Mouse (Mus musculus): ENCODE results near the gene Twist2. TPM values are rescaled to one million over a fixed set of nuclear protein-coding genes. Genes with fewer than 3 reads are reported as not detected.

Gene Twist2
- polyA plus RNA-seq, 1 experiment from 2014 or later, result 1.6 TPM

DNA sequence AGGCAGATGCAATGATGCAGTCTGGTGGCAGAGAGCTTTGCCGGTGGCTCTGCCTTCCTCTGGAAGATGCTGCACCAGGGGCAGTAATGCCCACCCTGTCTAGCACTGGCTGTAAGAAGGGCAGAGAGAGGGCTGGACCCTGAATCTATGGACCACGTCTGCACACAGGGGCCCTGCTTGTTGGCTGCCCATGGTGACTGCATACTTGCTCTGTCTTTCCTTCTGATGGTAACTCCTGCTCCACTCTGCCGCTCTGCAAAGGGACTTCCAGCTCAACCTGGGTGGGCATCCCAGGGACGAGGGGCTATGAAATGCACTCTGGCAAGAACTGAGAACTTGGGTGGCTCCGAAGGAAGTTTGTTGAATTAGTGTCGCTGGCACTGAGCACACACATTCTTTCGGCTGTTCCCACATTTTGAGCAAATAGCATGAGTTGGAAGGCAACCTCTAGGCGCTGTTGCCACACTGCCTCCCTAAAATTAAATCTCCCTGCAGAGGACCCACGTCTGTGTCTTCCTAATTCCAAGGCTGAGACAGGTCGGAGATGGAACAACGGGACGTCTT is 38.7 kb upstream of the Twist2 start:
- 51% methylated on average over 12 of the region's 12 CpGs for WGBS
- H3K36me3 ChIP-seq (ENCODE audit: control insufficient read depth, insufficient read depth, low read length), result no peaks in the 10 kb centered on the region
- no peaks in the 10 kb centered on the region for H3K9me3 ChIP-seq (ENCODE audit: control insufficient read depth, low read length)
- no peak overlapping the region for H3K9ac ChIP-seq (replicated peaks; ENCODE audit: low read length)
- peaks cover 29% of the 10 kb centered on the region for H3K4me1 ChIP-seq (ENCODE audit: control insufficient read depth, insufficient read depth, low read length)
- H3K4me2 ChIP-seq (ENCODE audit: low read length), result no peak overlapping the region
- no peak overlapping the region for H3K27ac ChIP-seq (replicated peaks; ENCODE audit: low read depth, low read length)
- no peak overlapping the region for H3K4me3 ChIP-seq (replicated peaks; ENCODE audit: low read depth, low read length)
- H3K27me3 ChIP-seq (ENCODE audit: control insufficient read depth, insufficient read depth, low read length), result peaks cover 3% of the 10 kb centered on the region; the same call in 1 of the 2 replicates
- no peak for ATAC-seq (ENCODE audit: low FRiP score, low TSS enrichment)
- no peak for DNase-seq

DNA sequence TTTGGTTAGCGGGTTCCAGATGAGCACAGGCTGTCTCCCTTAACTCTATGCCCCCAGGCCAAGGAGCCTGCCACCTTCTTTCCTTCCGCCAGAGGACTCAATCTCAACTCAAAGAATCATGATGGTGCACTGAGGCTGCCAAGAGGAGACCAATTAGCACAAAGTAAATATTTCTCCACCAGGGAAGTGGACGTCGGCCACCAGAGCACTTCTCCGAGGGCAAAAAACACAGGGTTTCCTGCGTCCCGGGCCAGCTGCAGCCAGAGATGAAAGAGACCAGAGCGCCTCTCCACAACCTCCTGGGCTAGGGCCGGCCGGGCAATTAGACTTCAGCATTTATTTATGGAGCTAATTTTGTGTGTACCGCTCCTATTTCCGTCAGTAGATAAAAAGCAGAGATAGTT is 31.0 kb upstream of the Twist2 start:
- ATAC-seq (ENCODE audit: low FRiP score, low TSS enrichment), result no peak
- H3K4me2 ChIP-seq (ENCODE audit: low read length), result no peak overlapping the region
- H3K4me1 ChIP-seq (ENCODE audit: control insufficient read depth, insufficient read depth, low read length), result 0 out of 2 replicates have a peak, but pooled peaks cover 5% of the 10 kb centered on the region
- DNase-seq, result no peak
- no peak overlapping the region for H3K4me3 ChIP-seq (replicated peaks; ENCODE audit: low read depth, low read length)
- H3K9me3 ChIP-seq (ENCODE audit: control insufficient read depth, low read length), result no peaks in the 10 kb centered on the region
- 45% methylated on average over 12 of the region's 12 CpGs for WGBS
- H3K9ac ChIP-seq (replicated peaks; ENCODE audit: low read length), result no peak overlapping the region
- no peaks in the 10 kb centered on the region for H3K27me3 ChIP-seq (ENCODE audit: control insufficient read depth, insufficient read depth, low read length)
- no peak overlapping the region for H3K27ac ChIP-seq (replicated peaks; ENCODE audit: low read depth, low read length)
- no peaks in the 10 kb centered on the region for H3K36me3 ChIP-seq (ENCODE audit: control insufficient read depth, insufficient read depth, low read length)

GRCm38 (mm10) chr1:91770676-91771075 is 30.6 kb upstream of the Twist2 start:
- H3K9me3 ChIP-seq (ENCODE audit: control insufficient read depth, low read length), result no peaks in the 10 kb centered on the region
- H3K4me1 ChIP-seq (ENCODE audit: control insufficient read depth, insufficient read depth, low read length), result 0 out of 2 replicates have a peak, but pooled peaks cover 5% of the 10 kb centered on the region
- ATAC-seq (ENCODE audit: low FRiP score, low TSS enrichment) (no peak), DNase-seq (no peak)
- no peaks in the 10 kb centered on the region for H3K27me3 ChIP-seq (ENCODE audit: control insufficient read depth, insufficient read depth, low read length)
- no peak overlapping the region for H3K4me3 ChIP-seq (replicated peaks; ENCODE audit: low read depth, low read length)
- H3K9ac ChIP-seq (replicated peaks; ENCODE audit: low read length), result no peak overlapping the region
- WGBS, result 21% methylated on average over 10 of the region's 10 CpGs
- no peak overlapping the region for H3K4me2 ChIP-seq (ENCODE audit: low read length)
- no peaks in the 10 kb centered on the region for H3K36me3 ChIP-seq (ENCODE audit: control insufficient read depth, insufficient read depth, low read length)
- H3K27ac ChIP-seq (replicated peaks; ENCODE audit: low read depth, low read length), result no peak overlapping the region

DNA sequence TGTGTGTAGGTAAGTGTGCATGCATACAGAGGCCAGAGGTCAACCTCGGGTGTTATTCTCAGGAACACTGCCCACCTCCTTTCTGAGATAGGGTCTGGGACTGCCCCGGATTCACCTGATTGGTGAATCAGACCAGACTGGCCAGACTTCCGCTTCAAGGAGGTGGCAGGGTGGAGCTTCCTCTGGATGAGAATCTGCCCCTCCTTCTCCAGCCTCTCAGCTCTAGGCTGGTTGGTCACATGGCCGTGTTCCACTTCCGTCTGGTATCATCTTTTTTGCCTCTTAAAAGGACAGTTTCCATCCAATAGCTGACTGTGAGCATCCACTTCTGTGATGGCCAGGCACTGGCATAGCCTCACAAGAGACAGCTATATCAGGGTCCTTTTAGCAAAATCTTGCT is 24.3 kb upstream of the Twist2 start:
- no peaks in the 10 kb centered on the region for H3K36me3 ChIP-seq (ENCODE audit: control insufficient read depth, insufficient read depth, low read length)
- DNase-seq, result no peak
- H3K9ac ChIP-seq (replicated peaks; ENCODE audit: low read length), result no peak overlapping the region
- no peaks in the 10 kb centered on the region for H3K4me1 ChIP-seq (ENCODE audit: control insufficient read depth, insufficient read depth, low read length)
- H3K9me3 ChIP-seq (ENCODE audit: control insufficient read depth, low read length), result no peaks in the 10 kb centered on the region
- no peak overlapping the region for H3K4me2 ChIP-seq (ENCODE audit: low read length)
- H3K27me3 ChIP-seq (ENCODE audit: control insufficient read depth, insufficient read depth, low read length), result no peaks in the 10 kb centered on the region
- H3K4me3 ChIP-seq (replicated peaks; ENCODE audit: low read depth, low read length), result no peak overlapping the region
- H3K27ac ChIP-seq (replicated peaks; ENCODE audit: low read depth, low read length), result no peak overlapping the region
- WGBS, result 78% methylated on average over 5 of the region's 5 CpGs
- ATAC-seq (ENCODE audit: low FRiP score, low TSS enrichment), result no peak

DNA sequence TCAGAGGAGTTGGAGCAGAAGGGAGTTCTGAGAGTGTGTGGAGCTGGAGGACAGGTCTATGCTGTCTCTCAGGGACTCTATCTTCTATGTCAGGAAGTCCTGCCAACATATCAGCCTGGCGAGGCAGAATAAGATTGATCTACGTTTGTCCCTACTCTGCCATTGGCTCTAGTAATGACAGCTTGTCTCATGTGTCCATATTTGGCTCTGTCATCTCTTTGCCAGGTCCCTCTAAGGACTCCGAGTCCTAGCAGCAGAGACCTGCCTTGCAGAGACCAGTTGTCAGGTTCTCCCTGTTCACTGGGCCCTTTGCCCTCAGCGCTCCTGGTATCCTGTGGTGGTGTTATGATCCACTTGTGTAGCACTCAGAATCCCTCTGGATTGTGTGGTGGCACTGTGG is 21.4 kb upstream of the Twist2 start:
- 92% methylated on average over 4 of the region's 4 CpGs for WGBS
- DNase-seq, result no peak
- Histone ChIP-seq H3K36me3 (ENCODE audit: control insufficient read depth, insufficient read depth, low read length) (no peaks in the 10 kb centered on the region), H3K9me3 (ENCODE audit: control insufficient read depth, low read length) (no peaks in the 10 kb centered on the region), H3K27me3 (ENCODE audit: control insufficient read depth, insufficient read depth, low read length) (no peaks in the 10 kb centered on the region), H3K4me3 (replicated peaks; ENCODE audit: low read depth, low read length) (no peak overlapping the region), H3K4me1 (ENCODE audit: control insufficient read depth, insufficient read depth, low read length) (no peaks in the 10 kb centered on the region), H3K4me2 (ENCODE audit: low read length) (no peak overlapping the region), H3K9ac (replicated peaks; ENCODE audit: low read length) (no peak overlapping the region), H3K27ac (replicated peaks; ENCODE audit: low read depth, low read length) (no peak overlapping the region)
- no peak for ATAC-seq (ENCODE audit: low FRiP score, low TSS enrichment)

DNA sequence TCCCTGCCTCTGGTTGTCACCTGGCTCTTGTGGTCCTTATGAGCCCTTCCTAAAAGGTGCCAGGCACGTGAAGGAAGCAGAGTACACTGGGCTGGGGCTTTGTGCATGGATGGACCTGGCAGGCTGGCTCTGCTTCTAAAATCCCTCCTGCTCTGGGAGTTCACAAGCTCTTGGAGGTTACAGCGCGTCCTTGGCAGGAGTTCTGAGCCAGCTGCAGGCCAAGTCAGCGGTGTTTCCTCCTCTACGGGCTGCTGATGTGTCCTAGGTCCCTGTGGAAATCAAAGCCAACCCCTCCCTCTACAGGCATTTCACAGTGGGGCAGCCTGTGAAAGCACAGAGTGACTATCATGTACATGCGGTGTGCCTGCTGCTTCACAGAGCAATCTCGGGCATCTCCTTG is 20.1 kb upstream of the Twist2 start:
- ATAC-seq (ENCODE audit: low FRiP score, low TSS enrichment) (no peak), DNase-seq (no peak)
- Histone ChIP-seq H3K9me3 (ENCODE audit: control insufficient read depth, low read length) (no peaks in the 10 kb centered on the region), H3K4me1 (ENCODE audit: control insufficient read depth, insufficient read depth, low read length) (no peaks in the 10 kb centered on the region), H3K36me3 (ENCODE audit: control insufficient read depth, insufficient read depth, low read length) (no peaks in the 10 kb centered on the region), H3K4me2 (ENCODE audit: low read length) (no peak overlapping the region), H3K27me3 (ENCODE audit: control insufficient read depth, insufficient read depth, low read length) (no peaks in the 10 kb centered on the region), H3K27ac (replicated peaks; ENCODE audit: low read depth, low read length) (no peak overlapping the region), H3K9ac (replicated peaks; ENCODE audit: low read length) (no peak overlapping the region), H3K4me3 (replicated peaks; ENCODE audit: low read depth, low read length) (no peak overlapping the region)
- WGBS, result 83% methylated on average over 7 of the region's 7 CpGs

DNA sequence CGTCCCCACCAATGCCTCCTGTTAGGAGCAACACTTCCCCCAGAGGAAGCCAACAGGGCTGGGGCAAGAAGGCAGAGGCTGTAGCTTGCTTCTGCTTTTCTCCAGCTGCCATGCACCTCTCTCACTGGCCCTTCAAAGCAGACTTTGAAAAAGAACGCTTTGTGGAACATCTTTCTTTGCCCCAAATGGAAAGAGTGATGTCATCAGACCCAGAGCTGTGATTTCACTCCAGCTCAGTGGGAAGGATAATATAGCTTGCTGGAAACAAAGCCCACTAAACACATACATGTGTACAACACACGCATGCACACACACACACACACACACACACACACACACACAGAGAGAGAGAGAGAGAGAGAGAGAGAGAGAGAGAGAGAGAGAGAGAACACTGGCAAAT is 17.1 kb upstream of the Twist2 start:
- H3K4me1 ChIP-seq (ENCODE audit: control insufficient read depth, insufficient read depth, low read length), result no peaks in the 10 kb centered on the region
- H3K4me3 ChIP-seq (replicated peaks; ENCODE audit: low read depth, low read length), result no peak overlapping the region
- H3K4me2 ChIP-seq (ENCODE audit: low read length), result no peak overlapping the region
- no peaks in the 10 kb centered on the region for H3K27me3 ChIP-seq (ENCODE audit: control insufficient read depth, insufficient read depth, low read length)
- no peak overlapping the region for H3K9ac ChIP-seq (replicated peaks; ENCODE audit: low read length)
- no peaks in the 10 kb centered on the region for H3K36me3 ChIP-seq (ENCODE audit: control insufficient read depth, insufficient read depth, low read length)
- no peak overlapping the region for H3K27ac ChIP-seq (replicated peaks; ENCODE audit: low read depth, low read length)
- H3K9me3 ChIP-seq (ENCODE audit: control insufficient read depth, low read length), result no peaks in the 10 kb centered on the region
- WGBS, result 72% methylated on average over 3 of the region's 3 CpGs
- DNase-seq (no peak), ATAC-seq (ENCODE audit: low FRiP score, low TSS enrichment) (no peak)

- ATAC-seq (ENCODE audit: low FRiP score, low TSS enrichment), result no peak
- WGBS, result 80% methylated on average over 3 of the region's 3 CpGs
- peaks cover 48% of the 10 kb centered on the region for H3K27me3 ChIP-seq (ENCODE audit: control insufficient read depth, insufficient read depth, low read length)
These were observed 1.9 kb upstream of the Twist2 start for GRCm38 (mm10) chr1:91799323-91799722.

GRCm38 (mm10) chr1:91800348-91800747 is 913 bp upstream of the Twist2 start:
- Histone ChIP-seq H3K9ac (replicated peaks; ENCODE audit: low read length) (no peak overlapping the region), H3K27me3 (ENCODE audit: control insufficient read depth, insufficient read depth, low read length) (peaks cover 51% of the 10 kb centered on the region), H3K9me3 (ENCODE audit: control insufficient read depth, low read length) (no peaks in the 10 kb centered on the region), H3K4me3 (replicated peaks; ENCODE audit: low read depth, low read length) (peak overlapping the region; percentile 39; the same call in 1 of the 2 replicates), H3K36me3 (ENCODE audit: control insufficient read depth, insufficient read depth, low read length) (no peaks in the 10 kb centered on the region), H3K27ac (replicated peaks; ENCODE audit: low read depth, low read length) (no peak overlapping the region), H3K4me1 (ENCODE audit: control insufficient read depth, insufficient read depth, low read length) (0 out of 2 replicates have a peak, but pooled peaks cover 6% of the 10 kb centered on the region), H3K4me2 (ENCODE audit: low read length) (peak overlapping the region; percentile 72)
- ATAC-seq (ENCODE audit: low FRiP score, low TSS enrichment), result no peak
- 16% methylated on average over 13 of the region's 13 CpGs for WGBS
- peak; percentile 25 for DNase-seq

More at GRCm38 (mm10) chr1:91799323-91799722, 1.9 kb upstream of the Twist2 start:
- H3K36me3 ChIP-seq (ENCODE audit: control insufficient read depth, insufficient read depth, low read length), result no peaks in the 10 kb centered on the region
- H3K27ac ChIP-seq (replicated peaks; ENCODE audit: low read depth, low read length), result no peak overlapping the region
- H3K4me2 ChIP-seq (ENCODE audit: low read length), result no peak overlapping the region
- H3K9ac ChIP-seq (replicated peaks; ENCODE audit: low read length), result no peak overlapping the region
- no peak for DNase-seq
- H3K9me3 ChIP-seq (ENCODE audit: control insufficient read depth, low read length), result no peaks in the 10 kb centered on the region
- no peak overlapping the region for H3K4me3 ChIP-seq (replicated peaks; ENCODE audit: low read depth, low read length)
- 0 out of 2 replicates have a peak, but pooled peaks cover 6% of the 10 kb centered on the region for H3K4me1 ChIP-seq (ENCODE audit: control insufficient read depth, insufficient read depth, low read length)

Data from midbrain, embryonic 14.5 days (tissue).